Mouse (Mus musculus) spleen, postnatal 36 days (tissue): Measurements from ENCODE around the gene Cklf.
A peak's percentile ranks its signal among the peaks of the same experiment; 100 is the strongest.
"Not testable (repeated sequence)": the region's sequence is repeated elsewhere in the genome, so short reads cannot be mapped to it uniquely, and the experiment has no call there.

ENCODE experiments used
- DNase-seq, 2 experiments: peaks; one replicate each; pipeline ENCODE4 v3.0.0; 2022; ENCODE audit warnings: low spot score in 2 of 2, mixed read lengths in 1 of 2

Gene Cklf

GRCm38 (mm10) chr8:104250439-104251367 lies at the start of gene Cklf:
Gene Cklf (plus strand): TSS chr8:104250861.
- peak; percentile 86 to 90 for DNase-seq

- no peak for DNase-seq
These were observed 49.0 kb upstream of the Cklf start for GRCm38 (mm10) chr8:104201622-104202021.

DNA sequence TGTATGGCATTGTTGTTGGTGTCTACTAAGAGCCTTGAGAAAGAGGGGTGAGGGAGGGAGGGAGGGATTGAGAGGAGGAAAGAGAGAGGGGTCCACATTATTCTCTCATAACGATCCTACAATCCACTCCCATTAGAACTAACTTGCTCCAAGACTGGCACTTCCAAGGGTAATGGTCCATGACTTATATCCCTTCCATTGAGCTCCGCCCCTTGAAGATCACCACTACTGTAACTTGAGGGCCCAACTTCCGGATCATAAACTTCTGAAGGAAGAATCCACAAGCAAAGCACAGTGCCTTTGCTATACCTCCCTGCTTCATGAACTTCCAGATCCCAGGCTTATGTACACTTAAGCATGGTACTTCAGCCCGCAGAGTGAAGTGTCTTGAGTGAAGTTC lies 48.3 kb upstream of the Cklf start:
- no peak for DNase-seq

DNA sequence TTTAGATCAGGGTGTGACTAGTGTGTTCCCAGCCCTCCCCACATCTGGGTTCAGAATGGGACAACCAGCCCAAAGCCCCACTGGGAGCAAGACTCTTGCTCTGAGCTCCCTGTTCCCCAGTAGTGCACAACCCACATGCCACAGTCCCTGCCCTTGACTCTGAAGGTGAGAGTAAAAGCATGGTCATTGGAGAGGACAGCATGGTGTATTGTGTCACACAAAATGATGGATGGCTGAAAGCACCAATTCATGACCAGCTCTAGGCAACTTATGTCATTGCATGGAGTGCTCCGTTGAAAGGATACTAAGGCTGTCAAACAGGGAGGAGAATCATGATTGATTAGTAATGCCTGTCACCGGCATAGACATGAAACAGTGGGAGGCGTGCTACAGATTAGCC lies 45.4 kb upstream of the Cklf start:
- DNase-seq, result no peak

DNA sequence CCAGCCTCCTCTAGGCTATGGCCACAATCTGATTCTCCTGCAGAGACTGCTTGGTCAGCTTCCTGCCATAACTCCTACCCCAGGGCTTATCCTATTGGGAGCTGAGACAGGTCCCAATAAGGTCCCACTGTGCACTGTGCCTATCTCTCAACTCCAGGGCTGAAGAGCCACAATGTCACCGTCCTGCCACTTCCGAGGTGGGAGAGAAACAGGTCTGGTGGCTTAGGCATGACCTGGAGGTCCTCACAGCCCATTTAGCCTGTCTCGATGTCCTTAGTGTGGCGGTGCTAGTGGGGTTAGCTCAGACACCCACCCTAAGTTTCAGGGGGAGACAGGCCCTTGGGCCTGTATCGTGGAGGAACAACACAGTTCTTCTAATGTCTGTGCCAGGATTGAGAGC lies 33.1 kb upstream of the Cklf start:
- no peak for DNase-seq

- peak; percentile 68 to 73 for DNase-seq
These were observed 31.6 kb upstream of the Cklf start for GRCm38 (mm10) chr8:104219079-104219478.

DNA sequence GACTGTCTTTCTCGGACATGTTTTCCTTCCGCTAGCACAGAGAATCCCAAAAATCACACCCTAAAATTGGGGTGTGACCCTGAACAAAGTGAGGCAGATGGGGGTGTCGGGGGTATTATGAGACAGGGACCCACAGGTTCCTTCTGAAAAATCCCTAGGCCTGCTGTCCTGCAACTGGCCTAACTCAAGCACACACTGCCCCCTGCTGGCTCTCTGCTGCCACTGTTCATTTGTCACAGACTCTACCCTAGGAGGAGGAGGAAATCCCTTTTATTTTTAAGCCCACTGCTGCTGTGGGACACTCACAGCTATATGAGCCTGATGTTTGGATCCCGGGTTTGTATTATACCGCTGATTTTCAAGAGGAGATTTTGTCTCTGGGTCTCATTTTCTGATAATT lies 30.9 kb upstream of the Cklf start:
- peak; percentile 64 to 72 for DNase-seq

DNA sequence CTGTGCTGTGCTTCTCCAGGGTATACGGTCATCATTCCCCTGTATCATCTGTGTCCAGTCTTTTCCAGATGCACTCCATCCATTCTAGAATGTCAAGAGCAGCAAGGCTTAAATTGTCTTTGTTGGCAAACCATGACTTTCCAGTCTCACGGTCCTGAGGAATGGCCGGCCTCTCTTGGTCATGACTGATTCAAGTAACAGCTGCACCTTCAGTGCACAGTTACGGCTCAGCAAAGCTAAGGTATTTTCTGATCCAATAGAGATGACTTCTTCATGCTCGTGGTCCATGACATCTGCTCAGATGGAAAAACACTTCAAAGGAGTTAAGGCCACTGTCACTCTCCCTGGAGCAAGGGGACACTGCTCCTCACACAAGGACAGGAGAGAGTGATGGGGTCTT lies 23.6 kb upstream of the Cklf start:
- DNase-seq, result no peak

DNA sequence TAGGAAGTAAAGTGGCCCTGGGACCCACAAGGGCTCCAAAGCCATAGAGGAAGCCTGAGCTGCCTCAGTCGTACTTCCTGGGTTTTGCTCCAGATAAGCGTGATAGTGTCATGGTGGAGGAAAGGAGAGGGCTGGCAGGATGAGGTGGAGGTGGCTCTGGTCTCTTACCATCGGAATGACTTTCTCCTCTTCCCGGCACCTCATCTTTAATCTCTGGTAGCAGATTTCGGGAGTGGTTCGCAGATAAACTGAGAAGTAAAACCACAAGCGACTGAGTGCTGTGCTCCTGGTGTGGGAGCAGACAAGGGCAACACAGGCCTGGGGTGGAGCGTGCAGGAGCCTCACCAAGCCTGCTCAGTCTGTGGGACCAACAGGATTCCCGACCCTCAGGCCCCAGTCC lies 20.3 kb upstream of the Cklf start:
- DNase-seq, result no peak

DNA sequence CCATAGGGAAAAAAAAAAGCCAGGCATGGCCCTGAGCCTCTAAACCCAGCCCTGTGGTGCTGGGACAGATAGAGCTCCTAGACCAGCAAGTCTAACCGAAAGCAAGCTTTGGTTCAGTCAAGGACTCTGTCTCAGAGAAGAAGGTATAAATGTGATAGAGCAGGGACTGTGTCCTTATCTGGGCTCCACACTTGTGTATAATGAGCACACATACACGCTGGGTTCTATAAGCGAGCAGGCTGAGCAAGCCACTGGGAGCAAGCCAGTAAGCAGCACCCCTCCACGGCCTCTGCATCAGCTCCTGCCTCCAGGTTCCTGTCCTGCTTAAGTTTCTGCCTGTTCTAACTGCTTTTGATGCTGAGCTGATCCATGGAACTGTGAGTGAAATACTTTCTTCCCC lies 18.6 kb upstream of the Cklf start:
- no peak for DNase-seq

DNA sequence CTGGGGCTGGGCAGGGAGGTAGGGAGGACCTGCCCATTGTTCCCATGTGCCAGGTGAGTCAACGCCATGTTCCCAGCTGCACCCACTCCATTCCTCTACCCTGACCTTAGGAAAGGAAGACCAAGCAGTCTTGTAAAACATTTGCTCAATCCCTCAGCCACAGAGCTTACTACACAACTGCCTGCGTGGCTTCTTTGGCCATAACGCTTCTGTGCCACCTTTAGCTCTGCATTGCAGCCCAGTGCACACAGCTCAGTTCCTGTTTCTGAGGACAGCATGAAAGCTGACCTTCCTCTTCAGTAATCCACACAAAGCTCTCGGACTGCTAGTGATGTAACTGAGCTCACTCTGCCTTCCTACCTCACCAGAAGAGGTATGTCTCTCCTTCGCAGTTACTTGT lies 17.7 kb upstream of the Cklf start:
- DNase-seq, result peak; percentile 65 to 67

DNA sequence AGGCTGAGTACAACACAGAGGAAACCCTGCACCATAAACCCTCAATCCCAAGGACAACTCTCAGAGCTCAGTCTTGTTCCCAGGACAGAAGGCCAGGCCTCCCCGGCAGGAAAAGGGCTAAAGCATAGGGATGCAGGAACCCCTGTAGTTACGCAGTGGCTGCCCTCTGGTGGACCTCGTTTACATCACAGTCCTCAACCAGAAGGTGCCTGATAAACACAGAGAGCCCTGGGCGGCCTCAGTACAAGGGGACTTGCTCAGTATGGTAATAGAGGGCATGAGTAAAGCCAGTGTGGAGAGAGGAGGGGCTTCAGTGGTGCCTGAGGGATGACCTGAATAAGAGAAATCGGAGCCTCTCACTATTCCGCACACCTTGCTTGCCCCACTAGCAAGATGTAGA lies 16.1 kb upstream of the Cklf start:
- DNase-seq, result no peak

DNA sequence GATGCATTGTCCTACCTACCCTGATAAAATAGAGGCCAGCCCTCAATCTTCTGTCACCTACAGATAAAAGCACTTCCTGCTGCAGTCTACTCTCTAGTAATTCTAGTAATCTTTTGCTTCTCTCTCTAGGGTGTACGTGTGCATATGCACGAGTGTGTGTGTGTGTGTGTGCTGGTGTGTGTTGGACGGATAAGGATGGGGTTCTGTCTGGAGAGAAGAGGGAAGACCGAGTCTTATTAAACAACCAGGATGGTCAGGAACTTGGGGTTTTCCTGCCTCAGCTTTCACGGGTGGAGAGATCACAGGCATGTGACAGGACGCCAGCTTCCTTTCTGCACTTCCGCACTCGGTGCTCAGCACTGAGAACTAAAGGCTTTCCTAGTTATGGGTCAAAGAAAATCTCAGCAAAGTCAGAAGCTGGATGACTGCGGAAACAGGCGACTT lies 11.2 kb upstream of the Cklf start:
- peak; percentile 68 to 70 for DNase-seq

DNA sequence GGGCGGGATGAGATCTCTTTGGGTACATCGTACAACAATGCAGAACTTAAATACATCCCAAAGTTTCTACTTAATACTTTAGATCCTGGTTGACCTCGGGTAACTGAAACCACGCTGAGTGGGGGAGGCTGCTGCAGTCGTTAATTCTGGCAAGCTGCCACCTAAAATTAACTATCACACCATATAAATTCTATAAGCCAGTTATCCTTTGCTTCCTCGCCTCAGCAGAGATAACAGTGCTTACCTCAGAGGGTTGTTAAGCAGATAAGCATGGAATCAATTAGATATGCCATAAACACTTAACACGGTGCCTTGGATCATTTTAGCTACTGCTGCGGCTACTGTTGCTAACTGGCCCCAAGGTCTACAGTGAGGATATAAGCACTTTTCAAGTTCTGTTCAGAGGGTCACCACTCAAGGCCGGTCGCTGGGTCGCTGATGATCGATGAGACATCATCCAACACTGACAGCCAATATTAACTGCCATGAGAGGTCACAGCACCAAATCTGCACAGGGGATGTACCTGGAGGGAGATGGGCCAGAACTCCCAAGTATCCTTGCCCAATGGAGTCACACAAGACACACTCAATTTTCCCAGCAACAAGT lies 8.5 kb upstream of the Cklf start:
- DNase-seq, result no peak

DNA sequence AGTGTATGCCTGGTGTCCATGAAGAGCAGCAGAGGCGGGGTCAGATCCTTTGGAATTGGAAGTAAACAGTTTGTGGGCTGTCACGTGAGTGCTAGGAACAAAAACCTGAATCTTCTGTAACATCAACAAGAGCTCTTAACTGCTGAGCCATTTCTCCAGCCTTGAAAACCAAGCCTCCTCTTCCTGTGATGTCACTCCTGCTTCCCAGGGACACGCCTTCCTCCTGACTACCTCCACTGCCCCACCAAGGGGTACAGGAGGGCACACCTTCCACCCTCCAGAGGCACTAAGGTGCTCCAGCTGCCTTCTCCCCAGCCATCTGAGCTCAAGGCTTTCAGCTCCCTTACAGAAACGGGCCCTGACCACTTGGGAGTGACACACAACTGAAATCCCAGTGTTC lies 4.0 kb upstream of the Cklf start:
- DNase-seq, result no peak

DNA sequence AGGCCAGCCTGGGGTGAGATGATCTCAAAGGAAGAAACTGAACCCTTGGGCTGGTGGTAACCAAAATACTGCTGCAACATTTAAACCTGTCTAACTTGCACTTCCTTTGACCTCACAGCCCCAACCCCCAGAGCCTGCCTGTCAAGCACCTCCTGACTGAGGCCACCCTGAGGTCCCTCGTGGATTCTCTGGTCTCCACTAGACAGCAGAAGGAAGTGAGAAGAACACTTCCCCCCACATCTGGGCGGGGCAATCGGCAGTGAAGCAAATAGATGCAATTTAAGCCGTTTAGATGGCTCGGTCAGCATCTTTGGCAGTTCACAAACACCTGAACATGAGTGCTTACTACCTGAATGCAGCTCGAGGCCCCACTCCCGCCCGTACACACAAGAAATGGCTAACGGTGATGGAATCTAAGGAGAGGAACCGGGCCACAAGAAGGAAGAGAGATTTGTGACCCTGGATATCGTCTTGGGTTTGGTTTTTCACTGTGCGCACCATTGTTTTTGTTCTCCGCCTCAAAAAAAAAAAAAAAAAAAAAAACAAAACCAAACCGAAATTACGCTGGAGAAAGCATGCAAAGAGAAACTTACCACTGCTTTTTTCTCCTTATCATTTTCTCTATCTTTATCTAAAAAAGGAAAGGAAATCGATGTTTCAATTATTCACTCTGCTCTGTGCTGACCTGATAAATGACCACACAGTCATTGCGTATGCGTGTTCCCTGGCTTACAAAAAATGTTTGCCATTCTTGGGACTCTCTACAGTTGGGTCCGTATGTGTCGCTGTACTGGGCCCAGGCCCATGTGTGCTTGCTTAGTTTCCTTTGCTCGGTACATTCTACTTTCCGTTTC lies 3.4 kb upstream of the Cklf start:
- peak; percentile 95 for DNase-seq

- DNase-seq, result peak; percentile 50 to 54
These were observed 2.8 kb upstream of the Cklf start for GRCm38 (mm10) chr8:104247908-104248275.

GRCm38 (mm10) chr8:104248276-104248675 lies 2.4 kb upstream of the Cklf start, which contains the start of gene Tk2:
Gene Tk2 (minus strand): TSS chr8:104248558.
- DNase-seq, result peak; percentile 81 to 85

DNA sequence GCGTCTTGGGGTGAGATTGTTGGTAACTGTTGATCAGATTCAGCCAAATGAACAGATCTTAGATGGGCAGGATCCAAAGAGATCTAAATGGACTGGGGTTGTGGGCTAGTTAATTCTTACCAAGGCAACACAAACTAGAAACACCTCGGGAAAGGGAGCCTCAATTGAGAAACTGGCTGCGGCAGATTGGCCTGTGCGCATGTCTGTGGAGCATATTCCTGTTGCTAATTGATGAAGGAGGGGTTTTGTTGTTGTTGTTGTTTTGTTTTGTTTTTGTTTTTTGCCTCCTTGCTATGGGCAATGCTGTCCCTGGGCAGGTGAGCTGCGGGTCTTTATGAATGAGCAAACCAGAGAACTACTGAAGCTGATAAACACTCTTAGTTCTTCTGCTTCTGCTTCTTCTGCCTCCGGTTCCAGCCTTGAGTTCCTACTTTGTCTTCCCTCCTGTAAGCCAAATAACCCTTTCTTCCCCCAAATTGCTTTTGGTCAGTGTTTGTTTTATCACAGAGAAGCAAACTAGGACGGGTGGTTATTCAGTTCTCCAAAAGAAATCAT lies 1.1 kb upstream of the Cklf start:
- DNase-seq, result no peak

GRCm38 (mm10) chr8:104251461-104251860 lies 800 bp downstream of the Cklf start:
- DNase-seq, result no peak

DNA sequence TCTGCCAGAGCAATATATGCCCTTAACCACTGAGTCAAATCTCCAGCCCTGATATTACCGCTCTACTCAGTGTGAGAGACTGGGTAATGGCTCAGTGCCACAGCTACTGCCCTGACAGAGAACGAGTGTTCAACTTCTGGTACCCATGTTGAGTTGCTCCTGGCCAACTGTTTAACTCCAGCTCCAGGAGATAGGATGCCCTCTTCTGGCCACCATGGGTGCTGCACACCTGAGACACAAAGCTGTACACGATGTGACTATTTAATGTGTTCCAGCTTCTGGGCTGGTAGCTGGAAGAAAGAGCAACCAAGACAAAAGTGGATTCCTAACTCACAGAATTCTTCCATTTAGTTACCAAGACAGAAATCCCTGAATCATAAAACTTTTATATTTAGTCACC lies 2.4 kb downstream of the Cklf start:
- peak; percentile 47 to 54 for DNase-seq

DNA sequence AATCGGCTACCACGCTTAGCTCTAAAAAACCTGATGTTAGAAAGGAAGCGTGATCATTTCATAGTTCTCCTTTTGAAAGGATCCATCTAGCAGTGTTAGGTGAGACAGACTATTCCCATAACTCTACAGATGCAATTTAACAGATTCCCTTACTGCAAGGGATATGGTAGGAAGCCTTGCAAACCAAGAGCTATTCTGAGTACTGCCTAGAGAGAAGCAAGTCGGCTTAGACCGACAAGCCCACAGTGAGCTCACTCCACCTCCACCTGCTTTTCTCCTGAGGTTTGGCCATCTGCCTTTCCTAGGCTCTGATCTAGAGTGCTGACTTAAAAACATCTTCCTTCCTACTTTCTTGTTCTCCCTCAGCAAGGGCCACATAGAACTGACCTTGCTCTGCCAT lies 11.1 kb downstream of the Cklf start:
- DNase-seq, result not testable (repeated sequence)
